8 mouse cellular contexts compared by ENCODE assay signal in genomic region chrX:137049060-137049424, GRCm38 (mm10). TPM values are rescaled to one million over a fixed set of nuclear protein-coding genes. Genes with fewer than 3 reads are reported as not detected.
DNase-seq lines count a peak whose midpoint lies in the region; ATAC-seq lines count a peak whose summit lies in the region.

No protein-coding gene starts in this region.

- 22% methylated on average over 11 of the region's 11 CpGs for WGBS in kidney, embryonic 15.5 days
- WGBS in hindbrain, embryonic 11.5 days, result 11% methylated on average over 9 of the region's 11 CpGs
- 15% methylated on average over 9 of the region's 11 CpGs for WGBS in midbrain, embryonic 12.5 days

- no peak for DNase-seq in kidney, postnatal 4 days
- DNase-seq in hindbrain, embryonic 11.5 days (ENCODE audit: low spot score), result no peak
- DNase-seq in right cerebral cortex, adult 18-20 months, result no peak
- DNase-seq in spleen, adult 12 weeks (ENCODE audit: low spot score), result no peak
- no peak for DNase-seq in left cerebral cortex, postnatal 10 days (ENCODE audit: extremely low spot score in 1 of 2, low spot score in 2 of 2)

- intact Hi-C loops in left cerebral cortex, postnatal 10 days (cut with DNase I), result no loop called here

- H3K36me3 ChIP-seq in kidney, embryonic 15.5 days, result no peaks in the 10 kb centered on the region
- H3K36me3 ChIP-seq in hindbrain, embryonic 11.5 days (ENCODE audit: control insufficient read depth, insufficient read depth, low read length), result no peaks in the 10 kb centered on the region
- H3K36me3 ChIP-seq in midbrain, embryonic 12.5 days, result no peaks in the 10 kb centered on the region

- H3K27me3 ChIP-seq in kidney, embryonic 15.5 days, result peaks cover 29% of the 10 kb centered on the region
- H3K27me3 ChIP-seq in hindbrain, embryonic 11.5 days (ENCODE audit: control insufficient read depth, insufficient read depth, low read length), result no peaks in the 10 kb centered on the region
- H3K27me3 ChIP-seq in midbrain, embryonic 12.5 days, result no peaks in the 10 kb centered on the region

- peak overlapping the region; percentile 67 for H3K4me3 ChIP-seq in kidney, embryonic 15.5 days (replicated peaks)
- H3K4me3 ChIP-seq in brown adipose tissue, adult 24 weeks (ENCODE audit: insufficient read depth, low read depth, low read length), result peak overlapping the region; percentile 91
- H3K4me3 ChIP-seq in hindbrain, embryonic 11.5 days (ENCODE audit: low read depth, low read length), result peak overlapping the region; percentile 61
- peak overlapping the region; percentile 67 for H3K4me3 ChIP-seq in midbrain, embryonic 12.5 days

- H3K9me3 ChIP-seq in kidney, embryonic 15.5 days (replicated peaks), result no peaks in the 10 kb centered on the region
- no peaks in the 10 kb centered on the region for H3K9me3 ChIP-seq in hindbrain, embryonic 11.5 days (ENCODE audit: control insufficient read depth, low read length)
- H3K9me3 ChIP-seq in midbrain, embryonic 12.5 days, result no peaks in the 10 kb centered on the region

- peak overlapping the region; percentile 64 for H3K4me2 ChIP-seq in kidney, embryonic 15.5 days
- H3K4me2 ChIP-seq in hindbrain, embryonic 11.5 days (replicated peaks; ENCODE audit: low read depth, low read length), result peak overlapping the region; percentile 63
- peak overlapping the region; percentile 63 for H3K4me2 ChIP-seq in midbrain, embryonic 12.5 days (replicated peaks)

- ATAC-seq in kidney, embryonic 15.5 days (replicated peaks; ENCODE audit: low FRiP score), result peak; percentile 55
- ATAC-seq in hindbrain, embryonic 11.5 days (ENCODE audit: low FRiP score), result no peak
- no peak; the same call in 1 of the 2 replicates for ATAC-seq in midbrain, embryonic 12.5 days (ENCODE audit: low FRiP score, low read depth)

- H3K9ac ChIP-seq in kidney, embryonic 15.5 days, result peak overlapping the region; percentile 48; the same call in 1 of the 2 replicates
- 0 out of 2 replicates have a peak overlapping the region, but pooled peaks have one; percentile 19 for H3K9ac ChIP-seq in hindbrain, embryonic 11.5 days (ENCODE audit: low read depth, low read length)
- H3K9ac ChIP-seq in midbrain, embryonic 12.5 days (replicated peaks), result peak overlapping the region; percentile 67; the same call in 1 of the 2 replicates

- H3K4me1 ChIP-seq in kidney, embryonic 15.5 days, result 0 out of 2 replicates have a peak, but pooled peaks cover 3% of the 10 kb centered on the region
- no peaks in the 10 kb centered on the region for H3K4me1 ChIP-seq in brown adipose tissue, adult 24 weeks (ENCODE audit: control insufficient read depth, insufficient read depth, insufficient read length, low read length)
- H3K4me1 ChIP-seq in hindbrain, embryonic 11.5 days (replicated peaks; ENCODE audit: control insufficient read depth, insufficient read depth, low read length), result no peaks in the 10 kb centered on the region
- no peaks in the 10 kb centered on the region for H3K4me1 ChIP-seq in midbrain, embryonic 12.5 days

- H3K27ac ChIP-seq in kidney, embryonic 15.5 days, result 0 out of 2 replicates have a peak overlapping the region, but pooled peaks have one; percentile 80
- H3K27ac ChIP-seq in brown adipose tissue, adult 24 weeks (replicated peaks; ENCODE audit: low read depth, low read length), result peak overlapping the region; percentile 66
- H3K27ac ChIP-seq in hindbrain, embryonic 11.5 days (ENCODE audit: low read depth, low read length), result no peak overlapping the region
- H3K27ac ChIP-seq in midbrain, embryonic 12.5 days (replicated peaks), result 0 out of 2 replicates have a peak overlapping the region, but pooled peaks have one; percentile 30

RNA-seq across cellular contexts. Expression of gene Fam199x, which starts 0.4 kb away (rescaled TPM):
- 12.0 and 12.6 TPM in 2 replicates for polyA plus RNA-seq in kidney, embryonic 15.5 days (2015; fragmentation: Nextera tagmentation; extraction: Ambion mirVana)
- polyA plus RNA-seq in brown adipose tissue, adult 24 weeks (2012; ENCODE audit: insufficient read depth, insufficient read length, missing spikeins), result 3.0 and 3.1 TPM in 2 replicates
- polyA plus RNA-seq in hindbrain, embryonic 11.5 days (2014; fragmentation: Nextera tagmentation; extraction: Ambion mirVana), result 12.0 and 12.1 TPM in 2 replicates
- 12.2 and 13.4 TPM in 2 replicates for polyA plus RNA-seq in midbrain, embryonic 12.5 days (2016; fragmentation: Nextera tagmentation; extraction: Ambion mirVana)
- 10 to 100 TPM in 1 of 2 experiments, 1 to 10 TPM in 1; 9.4 to 10.6 TPM for total RNA-seq in left cerebral cortex, postnatal 10 days (2021)

RNA-seq across cellular contexts. Expression of gene Slc25a53, which starts 10.9 kb away (rescaled TPM):
- 8.6 and 10.6 TPM in 2 replicates for polyA plus RNA-seq in kidney, embryonic 15.5 days (2015; fragmentation: Nextera tagmentation; extraction: Ambion mirVana)
- polyA plus RNA-seq in brown adipose tissue, adult 24 weeks (2012; ENCODE audit: insufficient read depth, insufficient read length, missing spikeins), result 4.5 and 10.0 TPM in 2 replicates
- 12.9 and 13.6 TPM in 2 replicates for polyA plus RNA-seq in hindbrain, embryonic 11.5 days (2014; fragmentation: Nextera tagmentation; extraction: Ambion mirVana)
- polyA plus RNA-seq in midbrain, embryonic 12.5 days (2016; fragmentation: Nextera tagmentation; extraction: Ambion mirVana), result 12.4 and 12.6 TPM in 2 replicates
- 10 to 100 TPM; 17.5 to 30.4 TPM for total RNA-seq in left cerebral cortex, postnatal 10 days (2021)

RNA-seq across cellular contexts. Expression of gene Zcchc18, which starts 56.1 kb away (rescaled TPM):
- 23.4 and 27.9 TPM in 2 replicates for polyA plus RNA-seq in kidney, embryonic 15.5 days (2015; fragmentation: Nextera tagmentation; extraction: Ambion mirVana)
- not detected in 2 replicates for polyA plus RNA-seq in brown adipose tissue, adult 24 weeks (2012; ENCODE audit: insufficient read depth, insufficient read length, missing spikeins)
- polyA plus RNA-seq in hindbrain, embryonic 11.5 days (2014; fragmentation: Nextera tagmentation; extraction: Ambion mirVana), result 90.7 and 98.9 TPM in 2 replicates
- 106 and 119 TPM in 2 replicates for polyA plus RNA-seq in midbrain, embryonic 12.5 days (2016; fragmentation: Nextera tagmentation; extraction: Ambion mirVana)
- 100 to 1,000 TPM; 300 to 302 TPM for total RNA-seq in left cerebral cortex, postnatal 10 days (2021)

Comparison
In these comparisons a context has a peak if more than half of its experiments do, and no peak if none do; other contexts are left out.
1. RNA of gene Zcchc18, which starts 56.1 kb away (polyA plus RNA-seq): 106 to 119 TPM in midbrain, embryonic 12.5 days, 90.7 to 98.9 TPM in hindbrain, embryonic 11.5 days and 23.4 to 27.9 TPM in kidney, embryonic 15.5 days; not detected in brown adipose tissue, adult 24 weeks; every median in the first group is over 10 times any median in the second.
2. Peak in every context shown above with its lines, with median percentiles within 50 percentile points of each other: H3K4me2 ChIP-seq, H3K4me3 ChIP-seq and H3K9ac ChIP-seq.